Comparison of ENCODE assay signal across 8 mouse cellular contexts in the genomic region with DNA sequence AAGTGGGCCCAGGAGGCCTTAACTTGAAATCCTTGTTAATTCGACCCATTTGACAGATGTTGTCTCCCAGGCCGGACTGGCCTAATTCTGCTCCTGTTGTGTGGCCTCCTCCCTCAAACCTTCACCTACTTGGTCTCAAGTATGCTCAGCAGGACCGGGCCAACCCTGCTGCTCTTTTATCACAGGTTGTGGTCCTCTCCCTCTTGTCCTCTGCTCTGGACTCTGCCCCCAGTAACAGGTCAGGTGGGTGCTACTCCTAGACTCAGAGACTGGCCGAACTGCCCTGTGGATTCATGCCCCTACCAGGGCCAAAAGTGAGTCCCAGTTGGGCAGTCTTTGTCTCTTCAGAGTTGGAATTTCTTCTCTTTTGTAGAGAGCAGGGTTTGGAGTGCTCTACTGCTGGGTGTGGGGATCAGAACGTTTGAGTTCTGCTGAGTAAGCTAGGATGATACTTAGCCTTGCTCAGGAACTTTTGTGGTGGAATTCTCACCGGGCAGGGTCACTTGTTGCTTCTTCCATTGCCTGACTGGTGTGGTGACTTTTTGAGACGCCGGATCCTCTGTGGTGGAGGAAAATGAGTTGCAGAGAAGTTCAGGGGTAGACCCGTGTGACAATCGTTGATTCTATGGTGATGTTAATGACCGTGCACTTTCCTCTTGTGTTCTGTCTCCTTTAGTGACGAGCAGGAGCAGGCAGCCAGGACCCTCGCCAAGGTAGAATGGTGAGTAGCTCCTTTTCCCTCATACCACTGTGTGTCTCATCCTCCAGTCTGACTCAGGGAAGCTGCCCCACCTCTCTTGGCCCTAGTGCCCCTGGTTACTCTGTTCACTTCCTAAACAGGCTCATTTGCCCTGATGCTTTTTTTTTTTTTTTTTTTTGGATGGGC. TPM values are rescaled to one million over a fixed set of nuclear protein-coding genes. Genes with fewer than 3 reads are reported as not detected.
DNase-seq lines count a peak whose midpoint lies in the region; ATAC-seq and TF ChIP-seq lines count a peak whose summit lies in the region.

No protein-coding gene starts in this region.

- peak overlapping the region; percentile 96 for H3K4me2 ChIP-seq in hindbrain, embryonic 16.5 days (ENCODE audit: low read length)
- H3K4me2 ChIP-seq in liver, embryonic 14.5 days (ENCODE audit: low read depth) = peak overlapping the region; percentile 94

- H3K9me3 ChIP-seq in heart, embryonic 10.5 days = no peaks in the 10 kb centered on the region
- no peaks in the 10 kb centered on the region for H3K9me3 ChIP-seq in hindbrain, embryonic 16.5 days (ENCODE audit: control insufficient read depth, low read length)
- H3K9me3 ChIP-seq in liver, embryonic 14.5 days (ENCODE audit: control insufficient read depth, low read length) = no peaks in the 10 kb centered on the region

- H3K4me3 ChIP-seq in heart, embryonic 10.5 days = peak overlapping the region; percentile 67
- H3K4me3 ChIP-seq in hindbrain, embryonic 16.5 days (ENCODE audit: low read length) = peak overlapping the region; percentile 70
- peak overlapping the region; percentile 79 to 80 for H3K4me3 ChIP-seq in liver, embryonic 14.5 days (ENCODE audit: insufficient read depth in 1 of 2, low read depth in 2 of 2, low read length in 2 of 2)

- H3K4me1 ChIP-seq in heart, embryonic 10.5 days = peaks cover 69% of the 10 kb centered on the region
- H3K4me1 ChIP-seq in hindbrain, embryonic 16.5 days (ENCODE audit: control insufficient read depth, insufficient read depth, low read depth, low read length) = peaks cover 45% of the 10 kb centered on the region
- H3K4me1 ChIP-seq in liver, embryonic 14.5 days (replicated peaks; ENCODE audit: control insufficient read depth in 2 of 2, insufficient read depth in 2 of 2, low read length in 1 of 2) = peaks cover 27 to 34% of the 10 kb centered on the region in 2 experiments

- H3K9ac ChIP-seq in hindbrain, embryonic 16.5 days (ENCODE audit: low read depth, low read length) = peak overlapping the region; percentile 82
- peak overlapping the region; percentile 82 for H3K9ac ChIP-seq in liver, embryonic 14.5 days (replicated peaks)

- no peak for ATAC-seq in hindbrain, embryonic 16.5 days
- no peak for ATAC-seq in liver, embryonic 14.5 days (ENCODE audit: insufficient read depth)

- WGBS in heart, embryonic 10.5 days = 45% methylated on average over 13 of the region's 13 CpGs
- 27% methylated on average over 13 of the region's 13 CpGs for WGBS in hindbrain, embryonic 16.5 days
- WGBS in liver, embryonic 14.5 days (ENCODE audit: insufficient replicate concordance) = 28% methylated on average over 13 of the region's 13 CpGs

- H3K27me3 ChIP-seq in heart, embryonic 10.5 days (ENCODE audit: insufficient read depth, poor library complexity, severe bottlenecking) = no peaks in the 10 kb centered on the region
- no peaks in the 10 kb centered on the region for H3K27me3 ChIP-seq in hindbrain, embryonic 16.5 days (replicated peaks; ENCODE audit: control insufficient read depth, insufficient read depth, low read length)
- no peaks in the 10 kb centered on the region for H3K27me3 ChIP-seq in liver, embryonic 14.5 days (ENCODE audit: control insufficient read depth, insufficient read depth, low read length)

- H3K27ac ChIP-seq in heart, embryonic 10.5 days = peak overlapping the region; percentile 92
- H3K27ac ChIP-seq in hindbrain, embryonic 16.5 days (ENCODE audit: low read depth, low read length) = peak overlapping the region; percentile 83
- peak overlapping the region; percentile 52 for H3K27ac ChIP-seq in liver, embryonic 14.5 days

- DNase-seq in heart, embryonic 10.5 days (ENCODE audit: low spot score) = no peak
- no peak for DNase-seq in heart, postnatal 10 days
- DNase-seq in adipocyte (ENCODE audit: low spot score) = peak; percentile 60
- DNase-seq in liver, embryonic 14.5 days (ENCODE audit: low read depth in 3 of 3, low spot score in 3 of 3) = no peak
- no peak for DNase-seq in urinary bladder, postnatal 25 days (ENCODE audit: low spot score)
- no peak for DNase-seq in gastrocnemius, adult 8-10 months (ENCODE audit: low spot score in 2 of 2)
- no peak for DNase-seq in embryo, embryonic 9.5 days (ENCODE audit: extremely low spot score)

- TF ChIP-seq EP300 in liver, embryonic 14.5 days (IDR thresholded peaks at IDR 0.05; ENCODE audit: low read depth) = no peak

- TF ChIP-seq CTCF in liver, embryonic 14.5 days (IDR thresholded peaks at IDR 0.05; ENCODE audit: low read depth) = no peak; the same call in 1 of the 2 replicates

- peaks cover 24% of the 10 kb centered on the region for H3K36me3 ChIP-seq in heart, embryonic 10.5 days
- H3K36me3 ChIP-seq in hindbrain, embryonic 16.5 days (ENCODE audit: control insufficient read depth, insufficient read depth, low read length) = peaks cover 10% of the 10 kb centered on the region
- peaks cover 7% of the 10 kb centered on the region; the same call in 1 of the 2 replicates for H3K36me3 ChIP-seq in liver, embryonic 14.5 days (replicated peaks; ENCODE audit: control insufficient read depth, insufficient read depth, low read depth)

- intact Hi-C loops in heart, postnatal 10 days (cut with DNase I) = no loop called here

RNA-seq across cellular contexts. Expression of gene Mtmr4, which starts 1.0 kb away (rescaled TPM):
- 29.7 and 38.1 TPM in 2 replicates for polyA plus RNA-seq in heart, embryonic 10.5 days (2016; fragmentation: Nextera tagmentation; extraction: Ambion mirVana)
- 10 to 100 TPM; 14.5 to 15.1 TPM for total RNA-seq in heart, postnatal 10 days (2021)
- 40.3 and 51.6 TPM in 2 replicates for polyA plus RNA-seq in hindbrain, embryonic 16.5 days (2015; fragmentation: Nextera tagmentation; extraction: Ambion mirVana)
- polyA plus RNA-seq in liver, embryonic 14.5 days (2012; rRNA removed) = 5.7 and 6.5 TPM in 2 replicates
- 8.7 and 9.2 TPM in 2 replicates for polyA plus RNA-seq in liver, embryonic 14.5 days (2014; fragmentation: Nextera tagmentation; extraction: Ambion mirVana)
- total RNA-seq in gastrocnemius, adult 8-10 months (2022) = 10 to 100 TPM in 3 of 4 experiments, 1 to 10 TPM in 1; 9.8 to 12.6 (median 11.4) TPM

RNA-seq across cellular contexts. Expression of gene Hsf5, which starts 24.0 kb away (rescaled TPM):
- polyA plus RNA-seq in heart, embryonic 10.5 days (2016; fragmentation: Nextera tagmentation; extraction: Ambion mirVana) = 0.15 and 0.21 TPM in 2 replicates
- under 1 TPM; 0.05 to 0.14 TPM for total RNA-seq in heart, postnatal 10 days (2021)
- 0.34 and 0.45 TPM in 2 replicates for polyA plus RNA-seq in hindbrain, embryonic 16.5 days (2015; fragmentation: Nextera tagmentation; extraction: Ambion mirVana)
- 0.02 TPM in 1 of 2 replicates, not detected in the other for polyA plus RNA-seq in liver, embryonic 14.5 days (2012; rRNA removed)
- polyA plus RNA-seq in liver, embryonic 14.5 days (2014; fragmentation: Nextera tagmentation; extraction: Ambion mirVana) = not detected in 2 replicates
- under 1 TPM in 1 of 4 experiments, not detected in 3; 0.09 TPM for total RNA-seq in gastrocnemius, adult 8-10 months (2022)

RNA-seq across cellular contexts. Expression of gene Sept4, which starts 24.3 kb away (rescaled TPM):
- 11.2 and 14.3 TPM in 2 replicates for polyA plus RNA-seq in heart, embryonic 10.5 days (2016; fragmentation: Nextera tagmentation; extraction: Ambion mirVana)
- total RNA-seq in heart, postnatal 10 days (2021) = 10 to 100 TPM; 89.3 to 99.0 TPM
- 43.4 and 47.7 TPM in 2 replicates for polyA plus RNA-seq in hindbrain, embryonic 16.5 days (2015; fragmentation: Nextera tagmentation; extraction: Ambion mirVana)
- polyA plus RNA-seq in liver, embryonic 14.5 days (2012; rRNA removed) = 5.5 and 8.0 TPM in 2 replicates
- polyA plus RNA-seq in liver, embryonic 14.5 days (2014; fragmentation: Nextera tagmentation; extraction: Ambion mirVana) = 9.1 and 11.2 TPM in 2 replicates
- 10 to 100 TPM in 1 of 4 experiments, 1 to 10 TPM in 3; 4.2 to 13.6 (median 8.2) TPM for total RNA-seq in gastrocnemius, adult 8-10 months (2022)

RNA-seq across cellular contexts. Expression of gene Gm11492, which starts 26.5 kb away (rescaled TPM):
- not detected in 2 replicates for polyA plus RNA-seq in heart, embryonic 10.5 days (2016; fragmentation: Nextera tagmentation; extraction: Ambion mirVana)
- total RNA-seq in heart, postnatal 10 days (2021) = not detected
- polyA plus RNA-seq in hindbrain, embryonic 16.5 days (2015; fragmentation: Nextera tagmentation; extraction: Ambion mirVana) = not detected in 2 replicates
- polyA plus RNA-seq in liver, embryonic 14.5 days (2012; rRNA removed) = not detected in 2 replicates
- polyA plus RNA-seq in liver, embryonic 14.5 days (2014; fragmentation: Nextera tagmentation; extraction: Ambion mirVana) = not detected in 2 replicates
- total RNA-seq in gastrocnemius, adult 8-10 months (2022) = not detected
